Mouse (Mus musculus) olfactory bulb, adult 2 months (tissue): ENCODE measurements around the gene Filip1. TPM values are rescaled to one million over a fixed set of nuclear protein-coding genes. Genes with fewer than 3 reads are reported as not detected.

ENCODE experiments used
- H3K27ac ChIP-seq: fragments of 200-500 bp; 2 replicates; pipeline ENCODE4 v1.5.1; 2012; ENCODE audit warnings: low read depth, low read length; ENCODE audit not compliant: insufficient read depth
- H3K4me1 ChIP-seq: fragments of 200-500 bp; 2 replicates; pipeline ENCODE4 v1.6.1; 2012; ENCODE audit warnings: low read length; ENCODE audit not compliant: control insufficient read depth, insufficient read depth
- H3K4me3 ChIP-seq: fragments of 200-500 bp; 2 replicates; pipeline ENCODE4 v1.5.1; 2012; ENCODE audit warnings: mild to moderate bottlenecking, low read depth, low read length, moderate library complexity; ENCODE audit not compliant: insufficient read depth
- CTCF ChIP-seq: fragments of 200-500 bp; IDR thresholded peaks from 2 replicates; pipeline ENCODE4 v1.5.1; 2012; ENCODE audit warnings: low read depth, mild to moderate bottlenecking, low read length, moderate library complexity; ENCODE audit not compliant: insufficient read depth
- POLR2A ChIP-seq: fragments of 200-500 bp; IDR thresholded peaks from 2 replicates; pipeline ENCODE4 v1.6.1; 2012; ENCODE audit warnings: mild to moderate bottlenecking, low read depth, low read length, moderate library complexity; ENCODE audit not compliant: insufficient read depth
- WGBS: fragments of 180-500 bp; shearing (Covaris S2); methylation state at CpG from one replicate; pipeline ENCODE4 v1.1.7; 2018; 5-methylcytosine and 5-hydroxymethylcytosine counted together
- polyA plus RNA-seq: library from polyadenylated mRNA; stranded (reverse); fragments of >200 nt; gene quantifications from 2 replicates; pipeline ENCODE4 v1.2.4, GENCODE M21; 2012; ENCODE audit warnings: low replicate concordance; ENCODE audit not compliant: missing spikeins, insufficient read depth, insufficient read length

Filip1 gene
- polyA plus RNA-seq, 1 experiment = not detected

DNA sequence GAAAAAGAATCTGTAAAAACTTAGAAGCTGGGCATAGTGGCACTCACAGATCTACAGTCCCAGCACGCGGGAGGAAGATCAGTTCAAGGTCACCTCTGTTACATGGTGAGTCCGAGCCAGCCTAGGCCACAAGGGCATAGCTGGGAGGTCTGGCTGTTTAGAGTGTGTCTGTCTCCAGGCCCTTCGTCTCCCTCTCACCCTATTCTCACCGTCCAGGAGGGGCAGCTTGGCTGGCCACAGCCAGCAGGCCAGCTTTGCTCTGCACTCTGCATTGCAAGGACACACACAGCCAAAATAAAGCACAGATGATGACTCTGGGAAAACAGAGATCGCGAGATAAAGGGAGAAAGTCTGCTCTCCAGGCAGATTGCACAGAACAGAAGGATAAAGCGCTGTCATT lies 10.2 kb upstream of the Filip1 start:
- H3K27ac ChIP-seq = no peak overlapping the region
- WGBS = 80% methylated on average over 8 of the region's 8 CpGs
- no peak overlapping the region for H3K4me3 ChIP-seq
- TF ChIP-seq POLR2A = no peak
- no peak for TF ChIP-seq CTCF
- H3K4me1 ChIP-seq = no peaks in the 10 kb centered on the region

DNA sequence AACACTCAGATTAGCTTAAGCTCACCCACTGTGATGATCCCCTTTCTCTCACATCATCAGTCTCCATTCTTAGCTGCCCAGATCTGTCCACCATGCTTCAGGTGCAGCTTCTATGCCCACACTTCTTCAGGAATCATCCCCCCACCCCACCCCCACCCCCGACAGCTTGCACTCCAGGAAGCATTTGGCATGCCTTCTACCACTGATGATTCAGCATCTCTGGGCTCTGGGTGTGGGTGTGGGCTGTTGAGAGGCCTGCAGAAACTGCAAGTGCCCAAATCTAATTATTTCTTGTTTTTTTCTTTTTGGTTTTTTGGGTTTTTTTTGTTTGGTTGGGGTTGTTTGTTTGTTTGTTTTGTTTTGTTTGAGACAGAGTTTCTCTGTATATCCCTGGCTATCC lies 9.0 kb upstream of the Filip1 start:
- 15% methylated on average over 1 of the region's 1 CpGs for WGBS
- H3K4me1 ChIP-seq = no peaks in the 10 kb centered on the region
- H3K27ac ChIP-seq = no peak overlapping the region
- TF ChIP-seq POLR2A (no peak), CTCF (no peak)
- H3K4me3 ChIP-seq = no peak overlapping the region

DNA sequence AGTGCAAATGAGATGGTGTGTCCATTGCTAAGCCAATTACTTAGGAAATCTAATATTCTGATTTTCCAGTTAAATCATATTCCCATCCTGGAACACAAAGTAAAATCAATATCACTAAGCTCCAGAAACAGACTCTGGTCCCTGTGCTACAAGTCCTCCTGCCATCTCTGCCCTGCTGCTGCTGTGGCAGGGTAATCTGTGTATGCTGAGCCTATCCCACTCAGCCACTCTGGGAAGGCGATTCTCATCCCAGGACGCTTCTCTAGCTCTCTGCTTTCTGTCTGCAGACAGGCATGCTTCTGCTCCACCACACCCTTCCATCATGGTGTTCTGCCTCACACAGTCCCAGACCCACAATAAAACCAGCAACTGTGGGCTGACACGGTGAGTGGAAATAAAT lies 7.8 kb upstream of the Filip1 start:
- no peak overlapping the region for H3K27ac ChIP-seq
- H3K4me1 ChIP-seq = no peaks in the 10 kb centered on the region
- no peak for TF ChIP-seq POLR2A
- TF ChIP-seq CTCF = no peak
- whole genome bisulfite sequencing = 68% methylated on average over 3 of the region's 3 CpGs
- no peak overlapping the region for H3K4me3 ChIP-seq

GRCm38 (mm10) chr9:80012016-80012415 lies 635 bp downstream of the Filip1 start:
- no peak for TF ChIP-seq CTCF
- no peak for TF ChIP-seq POLR2A
- Histone ChIP-seq H3K4me1 (no peaks in the 10 kb centered on the region), H3K27ac (no peak overlapping the region), H3K4me3 (no peak overlapping the region)
- 76% methylated on average over 13 of the region's 13 CpGs for WGBS

DNA sequence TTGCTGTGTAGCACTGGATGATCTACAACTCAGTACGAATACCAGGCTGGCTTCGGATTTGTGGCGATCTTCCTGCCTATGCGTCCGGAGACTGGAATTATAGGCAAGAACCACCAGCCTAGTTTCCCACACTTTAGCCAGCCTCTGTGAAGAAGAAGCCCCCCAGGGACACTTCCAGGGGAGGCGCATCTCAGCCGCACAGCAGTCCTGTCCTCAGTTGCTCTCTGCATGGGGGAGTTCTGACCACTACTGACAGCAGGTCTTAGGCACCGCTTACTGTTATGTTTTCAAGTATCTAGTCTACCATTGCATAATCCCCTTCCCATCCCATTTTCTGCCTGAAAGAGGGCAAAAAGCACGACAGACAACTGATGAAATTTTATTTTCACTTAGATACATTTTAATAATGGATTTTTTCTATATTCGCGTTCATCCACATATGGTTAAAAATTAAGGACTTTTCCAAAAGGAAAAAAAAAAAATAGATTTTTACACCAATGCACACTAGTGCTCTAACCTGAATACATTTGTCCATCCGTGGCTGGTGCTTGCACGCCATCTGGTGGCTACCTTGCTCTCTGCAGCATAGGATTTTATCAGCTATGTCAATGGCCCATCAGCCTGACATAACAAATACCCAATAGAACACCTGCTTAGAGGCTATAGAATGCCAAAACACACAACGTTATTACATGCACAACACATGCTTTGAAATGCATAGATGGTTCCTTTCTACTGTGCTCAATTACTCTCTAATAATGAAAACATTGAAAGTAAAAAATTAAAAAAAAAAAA lies 10.1 kb downstream of the Filip1 start:
- Histone ChIP-seq H3K4me1 (no peaks in the 10 kb centered on the region), H3K4me3 (no peak overlapping the region), H3K27ac (no peak overlapping the region)
- TF ChIP-seq POLR2A (no peak), CTCF (no peak)
- WGBS = 42% methylated on average over 14 of the region's 14 CpGs

GRCm38 (mm10) chr9:79997282-79997681 lies 15.4 kb downstream of the Filip1 start:
- Histone ChIP-seq H3K4me1 (no peaks in the 10 kb centered on the region), H3K4me3 (no peak overlapping the region), H3K27ac (no peak overlapping the region)
- no peak for TF ChIP-seq POLR2A
- TF ChIP-seq CTCF = no peak
- 90% methylated on average over 6 of the region's 6 CpGs for WGBS

- WGBS = 96% methylated on average over 5 of the region's 5 CpGs
- Histone ChIP-seq H3K4me3 (no peak overlapping the region), H3K27ac (no peak overlapping the region), H3K4me1 (no peaks in the 10 kb centered on the region)
- TF ChIP-seq POLR2A (no peak), CTCF (no peak)
Observed at GRCm38 (mm10) chr9:79994296-79994695, 18.4 kb downstream of the Filip1 start.

GRCm38 (mm10) chr9:79993066-79993465 lies 19.6 kb downstream of the Filip1 start:
- no peaks in the 10 kb centered on the region for H3K4me1 ChIP-seq
- H3K4me3 ChIP-seq = no peak overlapping the region
- TF ChIP-seq CTCF (no peak), POLR2A (no peak)
- WGBS = 83% methylated on average over 4 of the region's 4 CpGs
- H3K27ac ChIP-seq = no peak overlapping the region

DNA sequence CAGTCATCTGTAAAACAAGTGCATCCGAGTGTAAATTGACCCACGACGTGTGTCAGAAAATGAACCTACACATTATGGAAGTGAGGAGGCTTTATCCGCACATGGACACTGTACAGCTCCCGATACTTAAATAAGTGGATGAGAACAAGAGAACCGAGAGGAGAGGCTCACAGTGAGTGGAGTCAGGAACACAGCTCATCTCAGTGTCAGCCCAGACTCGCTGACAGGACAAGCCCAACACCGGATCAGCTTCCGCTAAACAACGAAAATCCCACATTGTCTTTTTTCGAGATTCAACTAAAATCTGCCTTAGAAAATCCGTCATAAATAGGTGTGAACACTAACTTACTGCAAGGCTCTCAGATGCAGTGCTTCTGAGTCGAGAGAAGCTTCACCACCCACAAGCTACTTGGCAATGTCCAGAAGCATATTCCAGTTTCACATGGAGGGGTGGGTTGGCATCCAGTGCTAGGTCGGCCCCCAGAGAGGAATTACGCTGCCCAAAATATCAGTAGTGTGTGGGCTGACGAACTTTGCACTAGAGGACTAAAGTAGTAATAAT lies 22.1 kb downstream of the Filip1 start:
- no peaks in the 10 kb centered on the region for H3K4me1 ChIP-seq
- 56% methylated on average over 16 of the region's 16 CpGs for WGBS
- TF ChIP-seq CTCF (no peak), POLR2A (no peak)
- no peak overlapping the region for H3K4me3 ChIP-seq
- no peak overlapping the region for H3K27ac ChIP-seq

GRCm38 (mm10) chr9:79989703-79990102 lies 22.9 kb downstream of the Filip1 start:
- no peaks in the 10 kb centered on the region for H3K4me1 ChIP-seq
- H3K4me3 ChIP-seq = no peak overlapping the region
- no peak for TF ChIP-seq CTCF
- no peak for TF ChIP-seq POLR2A
- no peak overlapping the region for H3K27ac ChIP-seq
- 93% methylated on average over 1 of the region's 1 CpGs for WGBS
